Mouse (Mus musculus) megakaryocyte, embryonic 14.5 days (primary cell): Measurements from ENCODE around the gene Ikbip.

Experiments
- FLI1 ChIP-seq: IDR thresholded peaks from 2 replicates; pipeline ENCODE4 v1.6.1; 2012; ENCODE audit warnings: low read length, inconsistent platforms, mixed read lengths
- GATA1 ChIP-seq: IDR thresholded peaks from 3 replicates; pipeline ENCODE4 v1.6.1; 2012; ENCODE audit warnings: mixed read lengths, low read length, inconsistent platforms, borderline replicate concordance

DNA sequence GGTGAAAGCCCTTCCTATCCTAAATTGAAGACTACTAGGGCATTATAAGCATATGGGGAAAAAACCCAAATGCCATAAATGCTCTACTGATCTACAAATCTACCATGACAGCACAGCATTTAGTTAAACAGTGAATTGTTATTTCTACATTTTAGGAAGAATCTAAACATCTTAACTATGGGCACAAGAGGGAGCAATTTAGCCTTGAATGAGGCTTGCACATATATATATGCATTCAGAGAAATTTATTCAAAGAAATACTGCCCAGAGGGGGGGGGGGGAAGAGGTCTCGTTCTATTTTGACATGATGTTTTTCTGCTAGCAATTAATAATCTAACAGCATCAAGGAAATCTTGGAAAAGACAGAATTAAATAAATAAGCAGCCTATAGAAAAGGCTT, 11.0 kb upstream of the Ikbip start:
- TF ChIP-seq GATA1 (no peak), FLI1 (no peak)
